Mouse (Mus musculus): ENCODE measurements around the gene Grb10. TPM values are rescaled to one million over a fixed set of nuclear protein-coding genes. Genes with fewer than 3 reads are reported as not detected.

Grb10 gene
- total RNA-seq, 2 experiments from 2014 or later = 61.1 to 71.2 TPM

- no peak for DNase-seq (ENCODE audit: low spot score in 2 of 2)
Observed at GRCm38 (mm10) chr11:11948988-11949365, 89.5 kb downstream of the Grb10 start.

- no peak for DNase-seq (ENCODE audit: low spot score in 2 of 2)
Observed at GRCm38 (mm10) chr11:11948321-11948987, 90.0 kb downstream of the Grb10 start.

- no peak for DNase-seq (ENCODE audit: low spot score in 2 of 2)
Observed at GRCm38 (mm10) chr11:11947857-11948256, 90.6 kb downstream of the Grb10 start.

GRCm38 (mm10) chr11:11945766-11946165 lies 92.7 kb downstream of the Grb10 start:
- no peak for DNase-seq (ENCODE audit: low spot score in 2 of 2)

- no peak for DNase-seq (ENCODE audit: low spot score in 2 of 2)
Observed at GRCm38 (mm10) chr11:11944814-11945213, 93.7 kb downstream of the Grb10 start.

GRCm38 (mm10) chr11:11944082-11944349 lies 94.5 kb downstream of the Grb10 start:
- DNase-seq (ENCODE audit: low spot score in 2 of 2) = no peak

- DNase-seq (ENCODE audit: low spot score in 2 of 2) = no peak
Observed at GRCm38 (mm10) chr11:11943240-11944081, 95.0 kb downstream of the Grb10 start.

- no peak for DNase-seq (ENCODE audit: low spot score in 2 of 2)
Observed at GRCm38 (mm10) chr11:11942320-11943217, 95.9 kb downstream of the Grb10 start.

GRCm38 (mm10) chr11:11940833-11941681 lies 97.4 kb downstream of the Grb10 start:
- DNase-seq (ENCODE audit: low spot score in 2 of 2) = no peak

- no peak for DNase-seq (ENCODE audit: low spot score in 2 of 2)
Observed at GRCm38 (mm10) chr11:11939611-11940010, 98.9 kb downstream of the Grb10 start.

- DNase-seq (ENCODE audit: low spot score in 2 of 2) = no peak
Observed at GRCm38 (mm10) chr11:11938591-11938990, 99.9 kb downstream of the Grb10 start.

GRCm38 (mm10) chr11:11937340-11938030 lies 101.0 kb downstream of the Grb10 start:
- no peak for DNase-seq (ENCODE audit: low spot score in 2 of 2)

GRCm38 (mm10) chr11:11934808-11935207 lies 103.7 kb downstream of the Grb10 start:
- no peak for DNase-seq (ENCODE audit: low spot score in 2 of 2)

GRCm38 (mm10) chr11:11932102-11932789 lies 106.2 kb downstream of the Grb10 start:
- DNase-seq (ENCODE audit: low spot score in 2 of 2) = no peak

- no peak for DNase-seq (ENCODE audit: low spot score in 2 of 2)
Observed at GRCm38 (mm10) chr11:11931688-11932087, 106.8 kb downstream of the Grb10 start.

GRCm38 (mm10) chr11:11930527-11930926 lies 108.0 kb downstream of the Grb10 start:
- no peak for DNase-seq (ENCODE audit: low spot score in 2 of 2)

GRCm38 (mm10) chr11:11929059-11929458 lies 109.4 kb downstream of the Grb10 start:
- DNase-seq (ENCODE audit: low spot score in 2 of 2) = no peak

GRCm38 (mm10) chr11:11928586-11928985 lies 109.9 kb downstream of the Grb10 start:
- DNase-seq (ENCODE audit: low spot score in 2 of 2) = no peak

- DNase-seq (ENCODE audit: low spot score in 2 of 2) = no peak
Observed at GRCm38 (mm10) chr11:11923900-11924299, 114.6 kb downstream of the Grb10 start.

- no peak for DNase-seq (ENCODE audit: low spot score in 2 of 2)
Observed at GRCm38 (mm10) chr11:11923345-11923744, 115.1 kb downstream of the Grb10 start.
